Mouse (Mus musculus): ENCODE results near the gene Fam50a. TPM values are rescaled to one million over a fixed set of nuclear protein-coding genes. Genes with fewer than 3 reads are reported as not detected.

The Fam50a gene
- total RNA-seq (2017): 41.7 and 54.4 TPM in 2 replicates

DNA sequence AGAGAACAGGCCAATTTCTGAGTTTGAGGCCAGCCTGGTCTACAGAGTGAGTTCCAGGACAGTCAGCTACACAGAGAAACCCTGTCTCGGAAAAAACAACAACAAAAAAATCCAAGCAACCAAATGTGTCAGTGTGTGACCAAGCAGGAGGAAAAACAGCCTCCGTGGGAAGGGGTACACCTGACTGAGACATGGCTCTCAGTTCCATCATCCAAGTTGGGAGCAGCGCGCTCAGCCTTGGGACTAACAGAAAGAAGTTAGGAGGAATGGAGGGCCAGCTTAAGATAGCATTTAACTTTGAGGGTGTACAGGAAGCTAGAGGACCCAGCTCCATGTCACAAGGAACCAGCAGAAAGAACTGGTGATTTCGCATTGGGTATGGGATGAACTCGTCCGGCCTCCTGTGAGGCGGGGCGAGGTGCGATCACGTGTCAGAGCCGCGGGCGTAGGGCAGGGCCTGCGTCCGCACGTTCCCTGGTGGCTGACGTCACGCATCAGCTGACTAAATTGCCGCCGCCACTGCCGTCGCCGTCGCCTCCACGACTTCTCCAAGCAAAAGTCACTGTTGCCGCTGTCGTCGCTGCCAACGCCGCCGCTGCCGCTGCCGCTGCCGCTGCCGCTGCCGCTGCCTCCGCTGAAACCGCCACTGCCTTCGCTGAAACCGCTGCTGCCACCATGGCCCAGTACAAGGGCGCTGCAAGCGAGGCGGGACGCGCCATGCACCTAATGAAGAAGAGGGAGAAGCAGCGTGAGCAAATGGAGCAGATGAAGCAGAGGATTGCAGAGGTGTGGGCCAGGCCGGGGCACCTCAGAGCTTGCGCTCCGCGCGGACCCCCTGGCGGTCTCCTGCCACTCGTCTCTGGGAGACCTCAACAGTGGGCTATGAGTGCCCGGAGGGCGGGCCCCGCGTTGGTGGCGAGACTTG is at the start of gene Fam50a:
Gene Fam50a (plus strand): TSS at position 494 of the 925 bp plus-strand sequence.
- peak; percentile 99 for ATAC-seq (replicated peaks; ENCODE audit: low read depth, poor library complexity, severe bottlenecking)

DNA sequence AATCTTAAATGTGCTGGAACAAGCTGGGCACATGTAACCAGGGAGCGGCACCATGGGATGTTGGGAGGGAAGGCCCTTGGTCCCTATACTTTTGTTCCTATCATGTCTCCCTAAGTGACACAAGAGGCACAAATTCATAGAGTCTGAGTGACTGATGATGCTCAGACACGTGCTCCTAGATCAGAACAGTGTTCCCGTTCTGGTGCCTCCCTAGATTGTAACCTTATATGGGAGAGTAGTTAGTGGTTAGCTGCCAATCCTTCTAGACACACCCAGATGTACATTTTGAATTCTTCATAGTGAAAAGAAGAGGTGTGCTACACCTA is 43.1 kb upstream of the Fam50a start:
- ATAC-seq (replicated peaks; ENCODE audit: low read depth, poor library complexity, severe bottlenecking): peak; percentile 13

DNA sequence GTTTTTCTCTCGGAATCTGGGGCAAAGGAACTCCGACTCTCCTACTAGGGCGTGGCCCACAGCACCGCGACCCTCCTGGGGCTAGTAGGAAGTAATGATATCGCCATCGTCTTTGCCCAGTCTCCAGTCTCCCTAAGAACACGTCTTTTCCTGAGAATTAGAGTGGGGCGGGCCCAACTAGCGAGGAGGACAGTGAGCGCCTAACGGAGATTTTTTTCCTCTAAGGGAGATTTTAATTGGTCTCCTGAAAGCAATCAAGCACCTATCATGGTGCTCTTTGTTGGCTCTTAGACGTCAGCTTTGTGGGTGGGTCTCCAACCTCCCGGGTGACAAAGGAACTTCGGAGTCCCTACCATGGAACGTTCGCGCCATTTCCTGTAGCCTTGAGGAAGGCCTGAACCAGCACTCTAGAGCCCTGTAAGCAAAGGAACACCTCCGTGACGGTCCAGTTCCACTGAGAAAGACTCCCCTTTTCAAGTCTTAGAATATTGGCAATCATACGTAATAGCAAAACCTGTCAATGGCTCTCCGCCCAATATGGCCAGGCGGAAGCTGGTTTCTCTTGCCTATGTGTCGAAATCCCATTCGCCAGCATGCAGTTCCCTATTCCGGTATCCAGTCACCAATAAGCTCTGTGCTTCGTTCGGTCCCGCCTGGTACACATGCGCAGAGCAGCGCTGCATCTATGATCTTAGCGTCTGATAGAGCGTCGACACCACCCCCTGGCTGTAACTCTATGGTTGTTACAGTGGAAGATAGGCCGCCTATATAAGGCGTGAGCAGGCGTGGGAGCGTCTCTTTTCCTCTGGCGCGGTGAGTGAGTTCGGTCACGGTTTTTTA is 42.6 kb upstream of the Fam50a start, which contains the start of gene Rpl10:
Gene Rpl10 (plus strand): TSS at position 751 of the 840 bp plus-strand sequence.
- ATAC-seq (replicated peaks; ENCODE audit: low read depth, poor library complexity, severe bottlenecking): peak; percentile 79

DNA sequence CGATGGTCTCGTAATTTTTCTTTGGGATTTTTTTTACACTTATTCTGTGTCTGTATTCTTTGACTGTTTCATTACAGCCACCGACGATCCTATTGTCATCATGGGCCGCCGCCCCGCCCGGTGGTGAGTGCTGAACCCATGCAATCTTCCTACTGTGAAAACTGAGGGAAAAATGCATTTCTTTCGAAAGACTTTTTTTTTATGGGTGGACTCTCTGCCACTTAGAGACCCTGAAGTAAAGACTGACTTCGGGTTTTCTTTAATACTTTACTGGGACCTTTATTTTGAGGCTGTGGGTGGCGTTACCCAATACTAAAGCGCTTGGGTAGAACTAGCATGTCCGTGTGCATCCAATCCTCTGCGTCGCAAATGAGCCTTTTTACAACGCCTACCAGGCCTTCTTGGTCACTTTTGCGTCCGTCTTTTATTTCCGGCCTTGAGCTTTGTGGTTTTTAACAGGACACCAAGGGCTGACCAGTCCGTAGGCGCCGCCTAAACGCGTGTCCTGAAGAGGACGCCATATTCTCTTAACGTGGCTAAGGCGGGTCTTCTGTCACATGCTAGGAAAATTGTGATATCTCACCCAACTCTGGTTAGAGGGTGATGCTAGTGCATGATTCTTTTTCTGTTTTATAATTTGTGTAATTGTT is 41.8 kb upstream of the Fam50a start:
- peak; percentile 4 for ATAC-seq (replicated peaks; ENCODE audit: low read depth, poor library complexity, severe bottlenecking)

DNA sequence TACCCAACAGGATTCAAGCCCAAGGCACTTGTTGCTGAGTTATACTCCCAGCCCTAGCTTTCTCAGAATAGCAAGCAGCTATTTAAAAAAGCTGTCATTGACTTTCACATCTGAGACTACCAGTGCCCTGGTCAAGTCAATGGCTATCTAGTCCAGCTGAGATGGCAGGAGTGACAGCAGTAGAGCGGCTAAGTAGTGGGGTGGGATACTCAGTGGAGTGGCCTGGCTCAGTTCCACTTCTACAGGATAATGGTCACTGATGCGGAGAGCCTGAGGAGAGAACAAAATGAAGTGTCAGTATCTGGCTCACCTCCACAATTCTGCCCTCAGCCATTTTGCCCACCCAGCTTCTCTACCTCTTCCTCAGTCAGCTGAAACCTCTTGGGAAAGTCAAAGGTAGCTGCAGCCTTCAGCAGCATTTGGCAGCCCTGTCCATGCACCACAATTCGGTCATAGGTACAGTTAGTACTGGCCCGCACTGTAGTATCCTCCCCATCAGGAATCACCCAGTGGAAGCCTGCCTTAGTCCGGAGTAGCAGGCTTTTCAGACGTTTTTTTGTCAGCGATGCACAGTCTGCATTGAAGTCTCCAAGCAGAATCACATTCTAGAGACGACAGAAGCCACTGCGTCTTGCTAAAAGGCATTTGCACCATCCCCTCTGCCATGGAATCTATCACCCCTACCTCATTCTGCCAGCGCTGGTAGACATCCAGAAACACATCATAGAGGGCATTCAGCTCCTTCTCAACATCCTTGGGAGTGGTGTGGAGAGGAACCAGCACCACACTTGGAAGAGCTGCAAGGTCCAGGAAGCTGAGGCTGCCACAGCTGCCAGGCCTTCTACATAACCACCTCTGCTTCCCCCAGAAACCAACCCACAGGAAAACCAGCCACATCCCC is 39.2 kb upstream of the Fam50a start:
- no peak; the same call in 1 of the 2 replicates for ATAC-seq (replicated peaks; ENCODE audit: low read depth, poor library complexity, severe bottlenecking)

DNA sequence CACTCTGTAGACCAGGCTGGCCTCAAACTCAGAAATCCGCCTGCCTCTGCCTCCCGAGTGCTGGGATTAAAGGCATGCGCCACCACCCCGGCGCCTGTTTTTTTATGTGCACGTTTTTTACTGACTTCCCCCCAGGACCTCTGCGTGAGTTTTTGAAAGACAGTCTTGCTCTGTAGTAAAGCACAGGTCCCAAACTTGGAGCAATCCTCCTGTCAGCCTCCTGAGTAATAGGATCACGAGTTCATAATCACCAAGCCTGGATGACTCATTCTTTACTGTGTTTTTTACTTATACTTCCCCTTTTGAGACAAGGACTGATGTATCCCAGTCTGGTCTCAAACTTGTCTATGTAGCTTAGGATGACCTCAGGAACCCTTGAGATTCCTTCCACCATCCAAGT is 34.9 kb upstream of the Fam50a start:
- no peak for ATAC-seq (replicated peaks; ENCODE audit: low read depth, poor library complexity, severe bottlenecking)

DNA sequence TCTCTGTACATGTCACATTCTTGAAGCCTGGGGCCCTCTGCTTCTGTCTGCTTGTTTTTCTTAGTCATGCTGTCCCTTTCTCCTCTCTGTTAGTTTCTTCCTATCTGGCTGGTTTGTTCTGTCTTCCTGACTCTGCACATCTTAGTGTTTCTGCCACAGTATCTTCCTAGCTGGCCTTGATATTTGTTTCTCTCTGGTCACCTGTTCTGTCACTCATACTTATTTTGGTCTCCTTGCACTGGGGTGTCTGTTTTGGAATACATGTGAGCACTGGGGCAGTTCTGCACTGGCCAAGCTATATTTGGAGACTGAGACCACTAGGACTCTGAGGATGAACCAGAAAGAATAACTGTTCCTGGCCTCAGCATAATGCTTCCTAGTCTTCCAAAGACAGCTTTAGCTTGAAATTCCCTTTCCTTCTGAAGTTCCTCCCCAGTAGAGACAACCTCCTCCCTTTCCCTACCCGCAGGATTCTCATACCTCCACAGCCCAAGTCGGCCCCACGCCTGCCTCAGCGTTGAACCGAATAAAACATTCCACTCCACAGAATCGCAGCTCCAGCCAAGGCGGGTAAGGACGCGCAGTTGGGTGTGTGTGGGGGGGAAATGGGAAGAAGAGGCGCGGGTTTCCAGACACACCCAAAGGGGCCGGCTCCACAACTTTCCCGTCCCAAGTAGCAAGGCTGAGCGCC is 31.6 kb upstream of the Fam50a start:
- ATAC-seq (replicated peaks; ENCODE audit: low read depth, poor library complexity, severe bottlenecking): no peak

DNA sequence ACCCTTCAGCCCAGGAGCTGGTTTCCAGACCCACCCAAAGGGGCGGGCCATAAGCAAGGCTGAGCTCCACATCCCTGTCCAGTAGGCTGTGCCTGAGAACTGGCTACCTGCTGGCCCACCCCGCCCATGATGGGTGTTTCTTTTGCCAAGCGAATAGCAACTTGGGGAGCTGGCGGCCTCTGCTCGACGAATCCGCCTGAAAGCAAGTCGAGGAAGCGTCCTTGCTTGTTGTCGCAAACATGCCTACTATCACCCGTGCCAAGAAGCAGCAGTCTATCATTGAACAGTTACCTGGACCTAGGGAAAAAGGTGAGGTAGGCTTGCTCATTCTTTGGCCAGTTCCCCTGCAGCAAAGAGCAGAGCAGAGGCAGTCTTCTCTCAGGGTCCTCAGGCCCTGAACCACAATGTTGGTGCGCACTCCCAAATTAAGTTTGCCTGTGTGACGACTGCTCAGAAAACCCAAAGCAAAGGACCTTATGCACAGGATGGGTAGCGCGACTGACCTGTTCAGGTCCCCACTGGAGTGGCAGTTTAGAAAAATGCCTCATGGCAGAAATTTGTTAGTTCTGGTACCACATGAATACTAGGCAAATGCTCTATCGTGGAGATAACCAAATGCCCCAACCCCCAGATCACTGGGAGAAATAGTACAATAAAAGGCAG is 31.0 kb upstream of the Fam50a start, which contains the start of the genes Taz and Dnase1l1:
Gene Taz (plus strand): TSS at position 181 of the 663 bp plus-strand sequence.
Gene Dnase1l1 (minus strand): TSS at position 606 of the 663 bp plus-strand sequence.
- peak; percentile 88 for ATAC-seq (replicated peaks; ENCODE audit: low read depth, poor library complexity, severe bottlenecking)

DNA sequence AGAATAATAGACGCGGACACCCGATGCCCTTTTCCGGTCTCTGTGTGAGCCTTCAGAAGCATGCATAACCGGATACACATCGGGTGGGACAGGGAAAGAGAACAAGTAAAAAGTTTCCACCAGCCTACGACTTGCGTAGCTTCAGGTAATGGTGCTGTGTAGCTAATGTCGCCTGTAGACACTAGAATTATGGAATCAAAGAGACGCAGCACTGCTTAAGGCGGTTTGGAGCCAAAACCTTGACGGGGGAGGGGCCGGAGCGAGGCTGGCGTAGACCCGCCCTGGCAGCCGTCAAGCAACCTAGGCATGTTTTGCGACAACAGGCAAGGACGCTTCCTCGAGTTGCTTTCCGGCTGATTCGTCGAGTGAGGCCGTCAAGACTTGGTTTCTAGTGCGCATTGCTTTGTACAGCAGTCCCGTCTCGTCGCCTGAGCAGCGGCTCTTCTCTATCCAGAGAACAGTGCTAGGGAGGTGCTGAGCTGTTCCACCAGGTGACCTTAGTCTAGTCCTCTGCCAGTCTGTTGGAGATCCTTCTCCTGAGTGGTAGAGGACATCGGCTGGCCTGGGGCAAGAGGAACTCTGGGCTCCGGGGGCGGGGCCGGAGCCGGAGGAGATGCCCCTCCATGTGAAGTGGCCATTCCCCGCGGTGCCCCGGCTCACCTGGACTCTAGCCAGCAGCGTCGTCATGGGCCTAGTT is 30.3 kb upstream of the Fam50a start:
- ATAC-seq (replicated peaks; ENCODE audit: low read depth, poor library complexity, severe bottlenecking): peak; percentile 77

DNA sequence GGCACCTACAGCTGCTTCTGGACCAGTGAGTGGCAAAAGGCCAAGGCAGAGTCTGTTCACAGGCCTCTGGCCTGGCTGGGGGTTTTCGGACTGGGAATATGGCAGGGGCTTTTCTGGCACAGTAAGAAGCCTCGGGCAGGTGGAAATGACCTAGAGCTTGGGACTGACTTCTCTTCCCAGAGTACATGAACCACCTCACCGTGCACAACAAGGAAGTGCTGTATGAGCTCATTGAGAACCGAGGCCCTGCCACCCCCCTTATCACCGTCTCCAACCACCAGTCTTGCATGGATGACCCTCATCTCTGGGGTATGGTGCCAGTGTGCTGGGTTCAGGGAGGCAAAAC is 29.8 kb upstream of the Fam50a start:
- no peak for ATAC-seq (replicated peaks; ENCODE audit: low read depth, poor library complexity, severe bottlenecking)

DNA sequence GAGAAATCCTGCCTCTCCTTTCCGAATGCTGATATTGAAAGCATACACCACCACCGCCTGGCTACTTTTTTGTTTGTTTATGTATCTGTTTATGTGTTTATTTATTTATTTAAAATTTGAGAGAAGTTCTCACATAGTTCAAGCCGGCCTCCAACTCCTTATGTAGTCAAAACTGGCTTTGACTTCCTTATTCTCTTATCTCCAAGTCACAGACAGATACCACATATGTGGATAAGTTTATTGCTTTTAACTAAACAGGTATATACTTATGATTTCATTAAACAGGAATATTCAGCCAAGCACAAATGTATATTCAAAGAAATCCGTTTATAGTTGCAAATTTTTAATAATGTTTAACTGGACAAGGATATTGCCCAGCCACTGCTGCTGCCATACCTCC is 19.4 kb upstream of the Fam50a start:
- ATAC-seq (replicated peaks; ENCODE audit: low read depth, poor library complexity, severe bottlenecking): no peak

DNA sequence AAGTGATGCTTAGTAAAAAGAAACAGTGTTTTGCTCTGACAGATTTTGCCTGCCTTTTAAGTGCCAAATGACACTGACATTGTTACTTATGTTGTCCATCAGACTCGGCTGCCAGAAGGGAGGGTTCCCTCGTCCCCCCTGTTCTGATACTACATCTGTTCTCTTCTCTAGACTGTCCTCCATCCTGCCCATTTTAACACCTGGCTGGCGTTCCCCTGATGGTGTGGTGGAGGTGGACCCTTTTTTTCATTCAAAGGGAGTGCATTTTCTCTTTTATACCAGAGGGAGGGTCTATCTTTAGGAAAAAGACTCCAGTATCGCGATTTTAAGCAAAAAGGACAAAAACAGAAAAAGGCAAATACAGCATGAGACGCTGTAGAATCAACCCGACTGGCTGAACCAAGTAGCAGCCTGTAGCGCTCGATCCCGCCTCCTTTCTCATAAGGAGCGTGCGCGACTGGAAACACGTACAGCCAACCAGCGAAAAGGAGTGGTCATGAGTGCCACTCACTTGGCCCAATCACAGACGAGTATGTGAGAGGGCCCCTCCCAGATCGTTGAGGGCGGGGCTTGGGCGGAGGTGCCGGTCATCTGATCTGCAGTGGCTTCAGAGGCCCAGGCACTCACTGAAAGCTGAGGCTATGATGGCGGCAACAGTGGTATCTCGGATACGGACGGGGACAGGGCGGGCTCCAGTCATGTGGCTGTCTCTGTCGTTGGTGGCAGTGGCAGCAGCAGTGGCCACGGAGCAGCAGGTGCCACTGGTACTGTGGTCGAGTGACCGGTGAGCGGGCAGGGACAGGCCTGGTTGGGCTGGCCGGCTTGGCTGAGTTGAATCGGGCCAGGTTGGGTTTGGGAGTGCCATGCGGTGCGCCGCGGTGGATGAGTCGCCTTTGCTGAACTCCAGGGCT is 16.0 kb upstream of the Fam50a start, which contains the start of gene Atp6ap1:
Gene Atp6ap1 (plus strand): TSS at position 560 of the 911 bp plus-strand sequence.
- peak; percentile 99 for ATAC-seq (replicated peaks; ENCODE audit: low read depth, poor library complexity, severe bottlenecking)

DNA sequence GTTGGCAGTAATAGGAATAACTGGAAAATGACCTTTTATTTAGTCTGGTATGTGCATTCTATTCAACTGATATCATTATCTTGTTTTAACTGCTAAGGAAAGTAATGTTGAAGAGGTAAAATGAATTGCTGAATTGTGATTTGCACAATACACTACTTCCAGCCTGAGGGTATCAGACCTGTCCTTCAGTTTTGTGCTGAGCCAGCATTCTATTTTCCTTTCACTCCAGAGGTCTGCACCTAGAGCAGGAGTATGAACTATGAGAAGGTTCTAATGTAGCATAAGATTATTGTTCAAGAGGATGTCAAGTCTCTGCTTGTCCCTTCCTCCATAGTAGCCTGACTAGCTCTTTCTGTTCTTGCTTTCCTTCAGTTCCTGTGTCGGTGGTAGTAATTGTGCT is 14.5 kb upstream of the Fam50a start:
- ATAC-seq (replicated peaks; ENCODE audit: low read depth, poor library complexity, severe bottlenecking): no peak

DNA sequence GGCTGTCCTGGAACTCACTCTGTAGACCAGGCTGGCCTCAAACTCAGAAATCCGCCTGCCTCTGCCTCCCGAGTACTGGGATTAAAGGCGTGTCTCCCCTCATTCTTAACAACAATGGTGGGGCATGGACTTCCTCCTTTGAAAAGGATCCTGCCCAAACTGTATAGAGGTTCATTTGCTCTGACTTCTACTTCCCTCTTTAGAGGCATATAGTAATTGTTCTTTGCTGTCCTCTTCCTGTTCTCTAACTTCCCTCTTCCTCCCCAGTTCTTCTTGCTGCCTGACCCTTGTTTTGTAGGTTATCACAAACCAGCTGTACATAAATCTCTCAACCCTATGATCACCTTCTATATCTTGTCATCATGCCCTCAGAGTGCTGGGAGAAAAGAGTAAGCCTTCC is 13.1 kb upstream of the Fam50a start:
- ATAC-seq (replicated peaks; ENCODE audit: low read depth, poor library complexity, severe bottlenecking): peak; percentile 28

DNA sequence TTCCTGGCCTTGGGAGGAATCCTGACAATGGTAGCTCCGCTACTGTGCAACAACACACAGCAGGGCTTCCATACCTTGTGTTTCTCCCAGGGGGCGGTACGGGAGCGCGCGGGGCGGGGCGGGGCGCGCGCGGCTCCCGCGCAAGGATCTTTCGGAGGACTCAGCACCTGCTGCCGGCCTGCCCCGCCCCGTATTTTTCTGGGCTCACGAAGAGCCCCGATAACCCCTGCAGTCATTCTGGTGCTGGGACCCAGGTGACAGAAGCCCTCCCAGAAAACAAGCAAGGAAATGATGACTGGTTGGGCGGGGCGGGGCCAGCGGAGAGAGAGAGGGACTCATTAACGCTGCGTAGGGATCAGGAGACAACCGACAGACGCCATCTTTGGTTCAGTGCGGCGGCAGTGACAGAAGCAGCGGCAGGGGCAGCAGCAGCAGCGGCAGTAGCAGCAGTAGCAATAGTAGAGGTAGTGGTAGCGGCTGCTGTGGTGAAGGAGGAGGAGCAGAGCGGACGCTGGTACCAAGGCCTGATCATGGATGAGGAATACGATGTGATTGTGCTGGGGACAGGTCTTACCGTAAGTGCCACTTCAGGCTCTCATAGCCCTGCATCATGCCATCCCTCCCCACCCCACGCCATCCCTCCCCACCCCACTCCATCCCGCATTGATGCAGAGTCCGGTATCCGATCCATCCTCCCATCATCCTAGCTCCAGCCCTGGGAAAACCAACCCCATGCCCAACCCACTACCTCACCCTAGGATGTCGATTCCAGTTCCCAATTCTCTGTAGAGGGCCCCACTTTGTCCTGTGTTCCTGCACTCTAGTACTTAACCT is 7.7 kb upstream of the Fam50a start, which contains the start of gene Gdi1:
Gene Gdi1 (plus strand): TSS at position 132 of the 834 bp plus-strand sequence.
- ATAC-seq (replicated peaks; ENCODE audit: low read depth, poor library complexity, severe bottlenecking): peak; percentile 97

DNA sequence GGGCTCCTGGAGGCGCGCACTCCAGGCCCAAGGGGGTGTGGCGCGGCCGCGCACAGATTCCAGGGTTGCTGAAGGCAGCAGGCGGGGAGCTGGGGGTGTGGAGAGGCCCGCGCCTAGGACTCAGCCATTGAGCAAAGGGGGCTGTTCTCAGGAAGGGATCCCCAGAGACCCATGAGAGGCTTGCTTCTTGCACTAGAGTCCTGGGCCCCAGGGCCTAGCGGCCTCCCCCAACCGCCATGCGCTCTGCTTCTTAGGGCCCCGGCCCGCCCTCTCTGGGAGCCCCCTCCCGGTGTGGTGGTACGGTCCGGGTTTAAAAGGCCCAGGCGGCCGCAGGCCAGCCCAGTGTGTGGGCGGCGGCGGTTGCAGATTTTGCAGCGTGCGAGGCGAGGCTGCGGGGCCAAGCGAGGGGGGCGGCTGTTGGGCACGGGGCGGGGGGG is 15.9 kb downstream of the Fam50a start, which contains the start of gene Plxna3:
Gene Plxna3 (plus strand): TSS at position 342 of the 437 bp plus-strand sequence.
- ATAC-seq (replicated peaks; ENCODE audit: low read depth, poor library complexity, severe bottlenecking): peak; percentile 97
